Mouse (Mus musculus) left cerebral cortex, adult 9 months (tissue): Measurements from ENCODE around the gene Ten1.

Experiments used
- DNase-seq, 2 experiments: peaks; one replicate each; pipeline ENCODE4 v3.0.0; 2022; ENCODE audit warnings: low spot score in 2 of 2

Ten1 gene

DNA sequence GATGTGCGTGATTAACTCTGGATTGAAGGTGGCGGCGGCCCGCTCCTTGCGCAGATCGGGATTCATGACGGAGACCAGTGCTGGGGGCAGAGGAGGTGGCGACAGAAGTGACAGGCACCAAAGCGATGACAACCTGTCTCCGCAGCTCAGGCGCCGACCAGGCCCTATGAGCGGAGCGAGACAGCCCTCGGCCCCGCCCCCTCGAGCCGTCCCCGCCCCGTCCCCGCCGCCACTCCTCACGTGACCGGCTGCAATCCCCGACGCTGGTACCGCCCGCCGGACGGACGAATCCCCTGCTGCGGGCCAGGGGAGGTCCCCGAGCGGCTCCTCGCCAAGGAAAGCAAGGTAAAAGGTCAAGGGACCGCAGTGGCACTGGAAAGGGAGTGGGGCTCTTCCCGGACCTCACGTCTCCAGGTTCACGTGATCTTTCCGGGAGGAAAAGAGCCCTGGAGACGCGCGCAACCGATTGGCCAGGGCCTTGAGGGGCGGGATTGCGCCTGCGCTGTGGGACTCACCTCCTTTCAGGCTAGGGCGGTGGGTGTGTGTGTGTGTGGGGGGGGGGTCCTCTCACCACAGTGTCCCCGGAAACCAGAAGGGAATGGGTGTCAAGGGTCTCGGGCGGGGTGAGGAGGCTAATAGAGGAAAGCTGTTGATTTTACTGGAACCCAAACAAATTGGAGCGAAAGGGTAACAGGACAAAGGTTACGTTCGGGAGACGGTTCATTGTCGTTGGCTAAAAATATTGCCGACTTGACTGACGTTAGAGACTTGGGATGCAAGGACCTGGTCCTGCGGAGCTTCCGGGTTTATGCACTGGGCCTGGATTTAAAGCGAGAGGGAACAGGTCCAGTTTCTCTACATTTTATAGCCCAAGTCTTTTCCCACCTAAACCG, at the start of gene Ten1, which contains the start of gene Acox1:
Gene Ten1 (plus strand): TSS at position 217 of the 893 bp plus-strand sequence.
Gene Acox1 (minus strand): TSS at position 407 of the 893 bp plus-strand sequence.
- peak; percentile 87 to 94 for DNase-seq

DNA sequence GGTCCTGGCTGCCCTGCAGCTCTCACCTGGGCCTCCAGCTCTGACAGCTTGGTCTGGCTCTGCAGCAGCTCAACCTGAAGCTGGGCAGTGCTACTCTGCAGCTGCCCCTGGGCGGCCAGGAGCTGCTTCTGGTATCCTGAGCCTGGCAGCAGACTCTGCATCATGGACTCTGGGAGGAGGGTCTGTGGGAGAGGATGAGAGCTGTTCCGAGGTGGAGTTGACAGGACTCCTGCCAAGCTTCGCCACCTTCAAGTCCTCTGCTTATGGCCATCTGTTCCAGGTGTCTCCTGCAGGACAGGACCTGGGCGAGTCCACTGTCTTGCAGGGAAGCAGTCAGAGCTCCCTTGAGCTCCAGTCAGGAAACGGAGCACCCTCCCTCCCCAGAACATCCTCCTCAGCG, 49.3 kb upstream of the Ten1 start:
- DNase-seq = no peak

DNA sequence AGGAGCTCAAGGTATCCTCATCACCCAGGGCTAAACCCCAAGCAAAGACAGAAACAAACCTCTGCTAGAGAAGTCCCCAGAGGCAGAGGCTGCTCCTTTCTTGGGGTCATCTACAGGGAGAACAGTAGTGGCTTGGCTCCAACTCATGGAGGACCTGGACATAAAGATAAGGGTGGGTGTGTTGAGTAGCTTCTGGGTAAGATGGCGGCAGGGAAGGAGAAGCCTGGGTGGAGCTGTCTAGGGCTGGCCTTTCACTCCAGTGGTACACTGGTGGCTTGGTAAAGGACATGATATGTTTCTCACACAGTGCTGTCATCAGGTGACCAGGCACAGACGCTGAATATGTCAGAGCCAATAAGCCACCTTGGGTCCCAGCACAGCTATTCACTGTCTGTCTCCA, 47.7 kb upstream of the Ten1 start:
- no peak for DNase-seq

DNA sequence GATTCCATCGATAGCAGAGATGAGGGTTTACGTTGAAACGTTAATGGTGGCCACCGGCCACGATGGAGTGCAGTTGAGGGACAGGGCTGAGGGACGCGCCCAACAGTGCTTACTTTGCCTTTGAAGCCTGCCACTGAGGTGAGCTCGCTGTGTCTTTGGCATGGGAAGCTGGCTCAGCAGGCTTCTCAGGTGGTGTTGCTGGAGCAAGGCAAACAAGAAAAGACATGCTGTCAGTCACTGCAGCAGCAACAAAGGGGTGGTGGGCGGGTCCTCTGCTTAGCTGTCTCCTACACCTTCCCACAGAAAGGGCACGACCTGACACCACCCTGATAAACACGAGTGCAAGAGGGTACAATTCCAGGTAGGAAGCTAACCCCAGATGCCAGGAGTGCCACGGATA, 37.3 kb upstream of the Ten1 start:
- no peak for DNase-seq

DNA sequence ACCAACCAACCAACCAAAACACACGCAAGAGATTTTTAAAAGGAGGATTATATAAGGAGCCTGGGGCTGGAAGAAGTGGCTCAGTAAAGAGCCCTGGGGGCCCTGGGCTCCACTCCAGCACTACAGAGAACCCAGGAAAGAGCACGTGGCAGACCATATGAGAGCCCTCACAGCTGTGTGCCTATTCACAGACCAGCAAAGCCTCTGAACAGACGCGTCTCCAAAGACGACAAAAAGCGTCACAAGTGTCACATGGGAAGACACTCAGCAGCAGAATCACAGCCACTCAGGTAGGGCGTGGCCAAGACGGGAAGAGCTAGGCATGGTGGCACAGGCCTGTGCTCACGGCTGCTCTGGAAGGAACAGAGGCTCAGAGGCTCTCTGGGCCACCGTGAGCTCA, 36.5 kb upstream of the Ten1 start:
- DNase-seq = peak; percentile 58 to 67

DNA sequence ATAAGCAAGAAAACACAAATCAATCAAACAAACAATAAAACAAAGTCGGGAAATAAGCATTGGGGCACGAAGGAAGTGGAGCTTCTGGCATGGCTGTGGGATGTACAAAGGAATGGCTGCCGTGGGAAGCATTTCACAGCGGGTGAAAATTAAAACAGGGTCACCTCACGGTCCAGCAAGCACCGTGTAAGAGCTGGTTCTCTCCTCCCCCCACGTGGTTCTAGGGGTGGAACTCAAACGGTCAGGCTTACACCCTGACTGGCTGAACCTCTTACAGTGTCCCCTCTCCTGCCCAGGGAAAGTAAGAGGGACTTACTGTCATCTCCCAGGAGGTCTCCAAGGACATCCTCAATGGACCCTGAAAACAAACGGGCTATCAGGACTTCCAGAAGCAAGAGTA, 35.7 kb upstream of the Ten1 start:
- no peak for DNase-seq

DNA sequence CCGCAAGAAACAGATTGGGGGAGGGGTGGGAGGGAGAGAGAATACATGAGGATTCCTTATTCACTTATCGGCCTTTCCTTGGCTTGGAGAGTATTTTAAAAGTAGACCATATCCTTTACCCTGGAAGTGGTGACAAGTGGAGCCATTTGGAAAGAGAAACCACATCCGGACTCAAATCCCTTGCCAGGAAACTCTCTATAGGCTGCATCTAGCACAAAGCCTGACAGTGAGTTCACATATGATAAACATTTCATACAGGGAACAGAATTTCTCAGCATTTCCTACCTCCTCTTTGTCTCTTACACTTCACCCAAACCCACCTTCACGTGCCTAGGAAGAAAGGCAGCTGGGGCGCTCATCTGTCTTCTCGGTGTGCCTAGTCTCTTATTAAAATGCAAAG, 31.4 kb upstream of the Ten1 start:
- DNase-seq = no peak

DNA sequence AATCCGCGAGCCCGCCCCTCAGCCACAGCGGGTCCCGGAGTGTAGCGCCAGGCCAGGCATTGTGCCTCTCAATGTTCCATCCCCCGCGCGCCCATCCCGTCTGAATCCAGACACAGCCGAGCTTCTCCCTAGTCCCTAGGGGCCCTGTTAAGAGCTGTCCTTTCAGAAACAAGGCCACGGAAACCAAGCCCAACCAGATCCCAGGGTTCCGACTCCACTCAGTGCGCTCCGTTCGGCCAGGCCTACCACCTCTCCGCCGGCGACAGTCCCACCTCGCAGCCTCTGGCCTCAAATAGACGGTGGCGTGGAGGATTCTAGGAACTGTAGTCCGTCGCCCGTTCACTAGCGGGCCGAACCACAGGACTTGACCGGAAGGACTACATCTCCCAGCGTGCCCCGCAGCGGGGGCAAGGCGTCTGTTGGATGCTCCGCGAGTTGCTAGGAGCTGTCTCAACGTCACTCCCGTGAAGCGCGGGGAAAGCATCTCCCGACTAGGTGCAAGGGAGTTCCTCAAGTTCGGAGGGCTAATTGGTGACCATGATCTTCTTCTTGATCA, 30.7 kb upstream of the Ten1 start, which contains the start of gene Fbf1:
Gene Fbf1 (minus strand): TSS at position 283 of the 556 bp plus-strand sequence.
- peak; percentile 89 to 97 for DNase-seq

DNA sequence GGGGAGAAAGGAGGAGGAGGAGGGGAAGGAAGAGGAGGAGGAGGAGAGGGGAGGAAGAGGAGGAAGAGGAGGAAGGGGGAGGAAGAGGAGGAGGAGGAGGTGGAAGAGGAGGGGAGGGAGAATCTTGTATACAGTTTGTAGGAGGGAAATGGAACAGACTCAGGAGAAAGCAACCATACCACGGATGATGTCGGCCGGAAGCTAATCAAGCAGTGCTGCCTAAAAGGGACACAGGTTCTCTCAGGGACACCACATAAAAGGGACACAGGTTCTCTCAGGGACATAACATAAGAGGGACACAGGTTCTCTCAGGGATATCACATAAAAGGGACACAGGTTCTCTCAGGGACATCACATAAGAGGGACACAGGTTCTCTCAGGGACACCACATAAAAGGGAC, 29.4 kb upstream of the Ten1 start:
- DNase-seq = no peak

DNA sequence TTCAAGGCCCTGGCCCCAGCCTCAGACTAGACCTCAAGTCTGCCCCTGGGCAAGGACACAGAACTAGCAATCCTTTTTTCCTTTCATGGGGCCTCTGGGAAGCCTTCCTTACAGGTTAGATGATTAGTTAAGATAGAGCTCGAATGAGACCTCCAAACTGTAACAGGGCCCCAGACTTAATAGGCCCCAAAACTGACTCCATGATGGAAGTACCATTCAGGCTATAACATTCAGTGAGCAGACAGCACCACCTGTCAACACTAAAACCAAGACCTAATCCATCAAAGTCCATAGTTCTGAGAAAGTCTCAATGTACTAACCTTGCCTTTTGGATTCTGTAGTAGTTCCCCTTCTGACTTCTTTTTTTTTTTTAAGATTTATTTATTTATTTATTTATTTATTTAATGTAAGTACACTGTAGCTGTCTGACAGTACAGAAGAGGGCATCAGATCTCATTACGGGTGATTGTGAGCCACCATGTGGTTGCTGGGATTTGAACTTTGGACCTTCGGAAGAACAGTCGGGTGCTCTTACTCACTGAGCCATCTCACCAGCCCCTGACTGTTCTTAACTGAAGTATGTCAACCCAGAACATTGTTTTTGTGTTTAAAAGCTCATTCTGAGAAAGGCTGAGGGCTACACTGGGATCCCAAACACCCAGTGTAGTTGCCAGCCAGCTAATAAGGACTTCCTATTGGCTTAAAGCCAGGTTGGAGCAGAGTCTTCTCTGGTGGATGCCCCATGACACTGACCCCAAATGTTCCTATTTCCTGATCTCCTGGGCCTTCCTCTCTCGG, 28.5 kb upstream of the Ten1 start:
- no peak for DNase-seq

DNA sequence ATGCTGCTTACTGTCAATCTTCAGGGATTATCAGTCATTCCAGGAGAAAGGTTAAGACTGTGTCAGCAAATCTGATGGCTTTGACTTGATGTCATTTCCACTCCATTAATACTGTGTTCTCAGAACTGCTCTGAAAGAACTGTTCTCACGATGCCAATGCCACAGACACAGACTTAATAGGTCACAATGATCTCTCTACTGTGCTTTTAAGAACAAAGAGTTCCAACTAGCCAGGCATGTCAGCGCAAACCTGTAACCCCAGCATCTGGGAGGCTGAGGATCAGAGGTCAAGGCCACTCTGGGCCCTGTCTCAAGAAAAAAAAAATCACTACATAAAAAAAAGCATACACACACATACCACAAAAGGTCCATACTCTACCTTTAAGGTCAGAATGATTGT, 26.7 kb upstream of the Ten1 start:
- no peak for DNase-seq

DNA sequence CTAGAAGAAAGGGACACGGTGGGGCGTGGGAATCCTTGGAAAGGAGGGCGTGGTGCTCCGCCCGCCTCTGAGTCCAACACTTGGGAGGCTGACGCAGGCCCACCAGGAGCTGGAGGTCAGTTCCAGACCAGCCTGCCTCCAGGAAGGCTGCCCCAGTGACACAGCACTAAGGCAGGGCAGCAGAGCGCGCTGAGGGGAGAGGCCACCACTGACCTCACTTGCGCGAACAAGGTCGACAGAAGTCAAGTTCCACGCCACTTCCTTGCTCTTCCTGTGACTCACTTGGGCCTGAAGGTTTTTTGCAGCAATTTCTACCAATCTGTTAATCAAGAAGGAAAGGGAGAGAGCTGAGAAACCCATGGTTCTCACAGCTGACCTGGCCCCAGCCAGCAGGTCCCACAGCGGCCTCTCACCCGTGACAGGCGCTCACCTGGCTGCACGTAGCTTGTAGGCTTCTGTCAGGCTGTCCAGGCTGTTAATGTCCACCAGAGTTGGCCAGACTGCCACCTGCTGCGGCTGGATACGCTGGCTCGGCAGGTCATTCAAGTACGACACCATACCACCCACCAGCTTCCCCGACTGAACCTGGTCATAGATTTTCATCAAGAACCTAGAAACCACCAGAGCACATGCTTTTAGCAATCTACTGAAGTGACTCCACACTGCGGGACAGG, 23.7 kb upstream of the Ten1 start:
- no peak for DNase-seq

DNA sequence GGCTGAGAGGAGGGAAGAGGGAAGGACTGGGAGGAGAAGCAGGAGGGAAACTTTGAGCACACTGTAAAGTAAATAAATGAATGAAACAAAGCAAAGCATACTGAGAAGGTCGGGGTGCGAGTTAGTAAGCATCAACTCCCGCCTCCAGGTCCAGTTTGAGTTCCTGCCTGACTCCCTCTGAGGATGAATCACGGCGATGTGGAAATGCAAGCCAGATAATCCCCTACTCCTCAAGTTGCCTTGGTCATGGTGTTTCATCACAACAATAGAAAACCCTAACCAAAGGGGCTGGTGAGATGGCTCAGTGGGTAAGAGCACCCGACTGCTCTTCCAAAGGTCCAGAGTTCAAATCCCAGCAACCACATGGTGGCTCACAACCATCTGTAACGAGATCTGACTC, 22.6 kb upstream of the Ten1 start:
- no peak for DNase-seq

DNA sequence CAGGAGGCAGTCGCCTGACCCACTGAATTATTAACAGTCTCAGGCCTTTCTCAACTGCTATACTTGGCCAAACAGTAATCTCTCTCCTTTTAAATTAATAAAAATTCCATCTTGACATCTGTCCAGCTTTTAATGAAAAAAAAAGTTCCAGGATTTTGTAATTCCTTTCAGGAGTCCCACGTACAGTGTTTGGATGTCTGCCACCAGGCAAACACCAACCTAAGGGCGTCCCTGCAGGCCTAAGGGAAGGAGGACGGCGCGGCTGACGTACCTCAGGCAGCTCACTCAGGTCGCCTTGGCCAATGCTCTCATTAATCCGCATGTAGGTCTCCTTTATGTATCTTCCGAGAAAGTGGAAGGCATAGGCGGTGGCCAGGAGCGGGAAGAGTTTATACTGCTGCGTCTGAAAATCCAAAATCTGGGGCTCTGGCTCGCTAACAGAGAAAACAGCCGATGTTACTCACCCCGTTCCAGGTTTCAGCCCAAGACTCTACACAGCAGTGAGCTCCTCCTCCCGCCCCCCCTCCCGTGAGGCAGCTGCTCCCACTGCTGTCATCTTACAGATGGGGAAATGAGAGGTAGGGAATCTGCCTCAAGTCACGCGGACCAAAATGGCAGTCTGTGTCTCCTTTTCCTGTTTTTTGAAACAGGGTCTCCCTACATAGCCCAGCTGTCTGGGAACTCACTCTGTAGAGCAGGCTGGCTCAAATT, 20.1 kb upstream of the Ten1 start:
- no peak for DNase-seq

DNA sequence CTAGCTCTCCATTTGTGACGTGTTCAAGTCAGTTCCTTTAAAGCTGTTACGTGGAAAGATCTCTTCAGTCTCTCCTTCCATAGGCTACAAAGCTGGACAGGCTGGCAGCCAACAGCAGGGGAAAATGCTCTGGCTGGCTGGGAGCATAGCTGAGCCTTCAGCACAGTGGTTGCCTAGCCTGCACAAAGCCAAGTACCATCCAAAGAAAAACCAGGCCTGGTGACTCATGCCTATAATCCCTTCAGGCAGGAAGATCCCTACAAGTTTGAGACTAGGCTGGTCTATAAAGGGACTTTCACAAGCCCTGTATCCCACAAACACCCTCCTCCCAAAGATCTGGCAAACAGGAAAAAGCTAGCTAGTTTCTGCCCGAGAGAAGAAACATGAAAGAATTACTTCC, 12.8 kb upstream of the Ten1 start:
- DNase-seq = peak in 1 of 2 experiments; percentile 28

DNA sequence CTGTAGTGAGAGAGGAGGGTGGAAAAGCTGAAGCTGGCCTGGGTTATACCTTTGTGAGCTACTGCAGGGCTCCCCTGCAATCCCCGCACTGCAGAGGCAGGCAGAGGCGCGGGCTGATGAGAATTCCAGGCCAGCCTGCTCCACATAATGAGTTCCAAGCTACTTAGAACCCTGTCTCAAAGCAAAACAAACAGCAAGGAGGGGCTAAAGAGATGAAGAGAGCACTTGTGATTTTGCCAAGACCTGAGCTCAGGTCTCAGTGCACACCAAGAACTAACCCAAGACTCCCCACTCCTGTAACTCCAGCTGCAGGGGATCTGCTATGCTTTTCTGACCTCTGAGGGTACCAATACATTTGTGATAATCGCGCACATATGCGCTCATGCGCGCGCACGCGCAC, 12.3 kb upstream of the Ten1 start:
- no peak for DNase-seq

DNA sequence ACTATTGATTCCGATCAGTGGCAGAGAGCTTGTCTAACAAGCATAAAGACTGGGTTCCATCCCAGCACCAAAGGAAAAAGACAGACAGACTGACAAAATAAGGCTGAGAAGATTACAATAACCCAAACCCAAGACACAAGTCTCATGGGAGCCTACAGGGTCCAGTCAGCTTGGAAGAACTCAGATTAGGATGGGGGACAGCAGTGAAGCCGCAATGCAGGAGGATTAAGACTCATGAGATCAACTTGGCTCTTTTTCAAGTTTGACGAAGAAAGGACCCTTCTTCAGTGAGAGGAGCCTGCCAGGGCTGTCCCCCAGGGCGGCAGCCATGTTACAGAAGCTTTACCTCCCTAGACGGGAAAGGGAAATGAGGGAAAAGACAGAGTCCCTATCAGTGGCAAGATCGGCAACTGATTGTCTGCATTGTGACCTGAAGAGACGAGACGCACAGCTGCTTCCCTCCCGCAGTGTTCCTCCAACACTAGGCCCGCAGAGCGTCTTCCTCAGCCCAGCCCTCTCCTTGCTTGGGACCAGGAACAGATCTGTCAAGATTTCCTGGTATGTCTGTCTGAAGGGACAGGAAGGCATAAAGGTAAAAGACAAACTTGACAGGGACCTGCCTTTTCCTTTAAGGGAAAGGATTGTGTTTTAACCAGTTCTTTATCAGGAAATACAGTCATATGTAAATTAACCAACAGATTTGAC, 11.3 kb upstream of the Ten1 start:
- no peak for DNase-seq

DNA sequence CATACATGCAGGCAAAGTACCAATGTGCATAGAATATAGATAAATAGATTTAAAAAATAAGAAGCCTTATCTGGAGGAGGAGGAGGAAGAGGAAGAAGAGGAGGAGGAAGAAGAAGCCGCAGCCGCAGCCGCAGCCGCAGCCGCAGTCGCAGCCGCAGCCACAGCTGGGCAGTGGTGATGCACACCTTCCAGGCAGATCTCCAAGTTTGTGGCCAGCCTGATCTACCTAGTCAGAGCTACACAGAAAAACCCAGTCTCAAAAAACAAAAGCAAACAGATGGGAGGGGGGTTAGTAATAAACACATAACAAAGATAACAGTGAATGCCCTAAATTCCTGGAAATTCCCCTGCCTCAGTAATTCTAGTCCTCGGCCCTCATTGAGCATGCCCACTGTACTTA, 4.0 kb upstream of the Ten1 start:
- DNase-seq = no peak

DNA sequence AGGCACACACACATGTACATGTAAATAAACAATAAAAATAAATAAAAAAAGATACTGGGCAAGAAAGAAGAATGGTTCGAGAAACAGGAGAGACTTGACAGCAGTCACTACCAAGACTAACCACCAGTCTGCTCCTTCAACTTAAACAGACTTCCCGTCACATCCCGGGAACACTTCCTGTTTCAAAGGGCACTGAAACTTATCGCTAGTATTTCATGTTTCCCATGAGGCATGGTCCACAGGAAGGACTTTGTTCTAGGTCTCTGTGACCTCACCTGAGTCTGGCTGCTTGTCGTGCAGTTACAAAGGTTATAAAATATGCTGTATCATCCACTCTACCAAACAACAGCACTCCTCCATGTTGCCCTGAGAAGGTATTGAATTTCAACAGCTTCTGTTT, 3.4 kb upstream of the Ten1 start:
- DNase-seq = no peak

DNA sequence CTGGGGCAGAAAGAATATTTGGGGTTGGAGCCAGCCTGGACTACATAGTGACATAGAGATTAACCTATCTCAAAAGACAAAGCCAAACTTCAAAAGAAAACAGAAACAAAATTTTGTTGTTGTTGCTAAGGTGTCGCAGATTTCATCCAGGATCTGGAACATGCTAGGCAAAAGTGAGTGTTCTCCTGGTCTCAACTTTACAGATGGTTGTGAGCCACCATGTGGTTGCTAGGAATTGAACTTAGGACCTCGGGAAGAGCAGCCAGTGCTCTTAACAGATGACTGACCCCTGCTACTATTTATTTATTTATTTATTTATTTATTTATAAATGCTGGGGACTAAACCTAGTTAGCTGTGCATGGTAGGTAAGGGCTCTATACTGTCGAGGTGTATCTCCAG, 2.3 kb upstream of the Ten1 start:
- no peak for DNase-seq
